8 mouse cellular contexts compared by ENCODE assay signal in genomic region chr2:117450172-117450865, GRCm38 (mm10).
DNase-seq lines count a peak whose midpoint lies in the region; ATAC-seq lines count a peak whose summit lies in the region.

No protein-coding gene starts in this region.

- ATAC-seq in heart, embryonic 12.5 days (ENCODE audit: insufficient number of reproducible peaks, low FRiP score): no peak
- ATAC-seq in common myeloid progenitor, adult 5-6 weeks (replicated peaks; ENCODE audit: low read depth, poor library complexity, severe bottlenecking): peak; percentile 65; the same call in 1 of the 2 replicates
- ATAC-seq in hindbrain, embryonic 15.5 days (ENCODE audit: low FRiP score, low read depth): peak; percentile 84
- no peak for ATAC-seq in monocyte, adult 5-6 weeks (replicated peaks; ENCODE audit: insufficient number of reproducible peaks, low FRiP score, low TSS enrichment, poor library complexity, severe bottlenecking)

- no peak overlapping the region for H3K27ac ChIP-seq in heart, embryonic 12.5 days (ENCODE audit: poor library complexity, severe bottlenecking)
- H3K27ac ChIP-seq in hindbrain, embryonic 15.5 days (replicated peaks): no peak overlapping the region

- no peaks in the 10 kb centered on the region for H3K9me3 ChIP-seq in heart, embryonic 12.5 days (replicated peaks)
- no peaks in the 10 kb centered on the region for H3K9me3 ChIP-seq in hindbrain, embryonic 15.5 days

- peak; percentile 45 for DNase-seq in heart, adult 11 months
- DNase-seq in CD4-positive, CD25-positive, alpha-beta regulatory T cell, adult 2 months (ENCODE audit: low read depth, low spot score): peak; percentile 86
- DNase-seq in left cerebral cortex, postnatal 4 days: peak; percentile 37
- peak; percentile 39 to 48 for DNase-seq in right cerebral cortex, postnatal 36 days (ENCODE audit: low spot score in 2 of 2)

- no peak overlapping the region for H3K4me2 ChIP-seq in heart, embryonic 12.5 days
- H3K4me2 ChIP-seq in hindbrain, embryonic 15.5 days: no peak overlapping the region

- H3K4me1 ChIP-seq in heart, embryonic 12.5 days (replicated peaks): 0 out of 2 replicates have a peak, but pooled peaks cover 4% of the 10 kb centered on the region
- H3K4me1 ChIP-seq in hindbrain, embryonic 15.5 days (replicated peaks): no peaks in the 10 kb centered on the region

- no peak overlapping the region for H3K4me3 ChIP-seq in heart, embryonic 12.5 days
- no peak overlapping the region for H3K4me3 ChIP-seq in hindbrain, embryonic 15.5 days

- intact Hi-C loops in left cerebral cortex, postnatal 4 days (cut with DNase I): loop anchor here (5.0 to 10.0 kb wide), 3 partner anchors 553 to 794 kb away; partner anchors contain the start of gene Thbs1

- H3K9ac ChIP-seq in heart, embryonic 12.5 days: no peak overlapping the region
- H3K9ac ChIP-seq in hindbrain, embryonic 15.5 days: no peak overlapping the region

- no peaks in the 10 kb centered on the region for H3K36me3 ChIP-seq in heart, embryonic 12.5 days
- H3K36me3 ChIP-seq in hindbrain, embryonic 15.5 days: no peaks in the 10 kb centered on the region

- H3K27me3 ChIP-seq in heart, embryonic 12.5 days (replicated peaks): 0 out of 2 replicates have a peak, but pooled peaks cover 9% of the 10 kb centered on the region
- H3K27me3 ChIP-seq in hindbrain, embryonic 15.5 days: no peaks in the 10 kb centered on the region

- WGBS in heart, embryonic 12.5 days: 53% methylated on average over 7 of the region's 7 CpGs
- WGBS in hindbrain, embryonic 15.5 days: 64% methylated on average over 7 of the region's 7 CpGs

Comparison
In these comparisons a context has a peak if more than half of its experiments do, and no peak if none do; other contexts are left out.
1. ATAC-seq: peak in common myeloid progenitor, adult 5-6 weeks (single experiment) and hindbrain, embryonic 15.5 days (single experiment); none in heart, embryonic 12.5 days (single experiment) and monocyte, adult 5-6 weeks (single experiment).
2. Peak in every context shown above with its lines, with median percentiles within 50 percentile points of each other: DNase-seq.